8 mouse cellular contexts compared by ENCODE assay signal in the genomic region with DNA sequence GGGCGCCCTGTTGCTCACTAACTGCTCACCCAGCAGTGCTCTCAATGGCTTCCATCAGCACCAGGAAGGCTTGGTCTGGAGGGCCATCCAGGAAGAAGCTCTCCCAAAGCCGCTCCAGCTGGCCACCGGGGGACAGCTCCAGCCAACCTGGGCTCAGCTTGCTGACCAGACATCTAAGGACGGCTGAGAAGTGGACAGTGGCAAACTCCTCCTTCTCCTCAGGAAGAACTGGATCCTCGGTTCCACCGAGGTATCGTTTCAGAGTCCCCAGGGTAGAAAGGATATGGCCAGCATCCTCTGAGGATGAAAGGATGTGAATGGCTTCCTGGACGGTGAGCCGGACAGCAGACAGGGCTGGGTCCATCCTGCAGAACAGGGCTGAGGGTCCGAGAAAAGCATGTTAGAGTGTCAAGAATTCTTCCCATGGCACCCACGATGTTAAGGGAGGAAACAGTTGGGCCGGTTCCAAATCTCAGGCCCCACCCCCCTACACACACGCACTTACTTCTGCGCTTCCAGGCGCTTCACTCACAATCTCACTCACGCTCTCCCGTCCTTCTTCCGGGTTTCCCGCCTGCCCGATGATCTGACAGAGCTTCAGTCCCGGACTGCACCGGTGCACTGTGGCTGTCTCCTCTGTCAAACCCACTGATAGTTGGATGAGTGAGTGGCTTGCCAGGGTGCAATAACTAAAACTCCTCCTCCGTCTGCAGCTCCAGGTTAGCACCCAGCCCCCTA. TPM values are rescaled to one million over a fixed set of nuclear protein-coding genes. Genes with fewer than 3 reads are reported as not detected.
DNase-seq lines count a peak whose midpoint lies in the region; ATAC-seq and TF ChIP-seq lines count a peak whose summit lies in the region.

No protein-coding gene starts in this region.

- peak; percentile 61 for ATAC-seq in forebrain, embryonic 14.5 days

- no peaks in the 10 kb centered on the region for H3K27me3 ChIP-seq in forebrain, embryonic 14.5 days (replicated peaks; ENCODE audit: control insufficient read depth, insufficient read depth, low read length)
- H3K27me3 ChIP-seq in limb, embryonic 10.5 days (ENCODE audit: low read depth, poor library complexity, severe bottlenecking) = no peaks in the 10 kb centered on the region
- H3K27me3 ChIP-seq in myocyte (ENCODE audit: control insufficient read depth, insufficient read depth, insufficient read length) = peaks cover 4% of the 10 kb centered on the region

- peaks cover 6% of the 10 kb centered on the region for H3K4me1 ChIP-seq in forebrain, embryonic 14.5 days (ENCODE audit: control insufficient read depth, insufficient read depth, low read length)
- H3K4me1 ChIP-seq in limb, embryonic 10.5 days = peaks cover 16% of the 10 kb centered on the region

- no peak for TF ChIP-seq CTCF in left cerebral cortex, adult 2 months (IDR thresholded peaks at IDR 0.05)

- peaks cover 7% of the 10 kb centered on the region for H3K79me2 ChIP-seq in myocyte (ENCODE audit: control insufficient read depth, insufficient read depth)

- peak overlapping the region; percentile 57 for H3K4me3 ChIP-seq in left cerebral cortex, adult 2 months
- H3K4me3 ChIP-seq in forebrain, embryonic 14.5 days (ENCODE audit: low read depth, low read length) = peak overlapping the region; percentile 60
- peak overlapping the region; percentile 66 for H3K4me3 ChIP-seq in limb, embryonic 10.5 days
- H3K4me3 ChIP-seq in myocyte = peak overlapping the region; percentile 61

- H3K27ac ChIP-seq in left cerebral cortex, adult 2 months = peak overlapping the region; percentile 87
- H3K27ac ChIP-seq in forebrain, embryonic 14.5 days (ENCODE audit: low read depth, low read length) = peak overlapping the region; percentile 88
- peak overlapping the region; percentile 94 for H3K27ac ChIP-seq in limb, embryonic 10.5 days

- peak overlapping the region; percentile 98 for H3K4me2 ChIP-seq in forebrain, embryonic 14.5 days (ENCODE audit: low read length)
- H3K4me2 ChIP-seq in myocyte (ENCODE audit: low read depth) = peak overlapping the region; percentile 98

- 11% methylated on average over 23 of the region's 23 CpGs for WGBS in forebrain, embryonic 14.5 days
- WGBS in limb, embryonic 10.5 days = 10% methylated on average over 23 of the region's 23 CpGs

- DNase-seq in left cerebral cortex, adult 2 months (ENCODE audit: extremely low spot score in 1 of 2, low spot score in 2 of 2) = no peak
- no peak for DNase-seq in left cerebral cortex, postnatal 36 days (ENCODE audit: low spot score in 2 of 2)
- peak; percentile 35 for DNase-seq in NIH3T3 (ENCODE audit: low read depth)
- DNase-seq in forebrain, embryonic 14.5 days (ENCODE audit: low spot score) = peak; percentile 51
- DNase-seq in limb, embryonic 10.5 days (ENCODE audit: low spot score) = peak; percentile 34
- no peak for DNase-seq in left cerebral cortex, postnatal 25 days (ENCODE audit: low spot score in 2 of 2)
- no peak for DNase-seq in Muller cell, postnatal 12 days (ENCODE audit: inconsistent ontology term)

- intact Hi-C loops in left cerebral cortex, adult 2 months (cut with DNase I) = loop anchor here (5.0 kb wide), 1 partner anchor 157 kb away; a partner anchor contains a TSS
- intact Hi-C loops in left cerebral cortex, postnatal 36 days (cut with DNase I) = loop anchor here (5.0 kb wide), 1 partner anchor 157 kb away; a partner anchor contains a TSS
- intact Hi-C loops in left cerebral cortex, postnatal 25 days (cut with DNase I) = no loop called here

- peak overlapping the region; percentile 20 for H3ac ChIP-seq in myocyte (ENCODE audit: control insufficient read depth, insufficient read length)

- no peaks in the 10 kb centered on the region for H3K9me3 ChIP-seq in forebrain, embryonic 14.5 days (replicated peaks; ENCODE audit: control insufficient read depth, low read length)
- no peaks in the 10 kb centered on the region for H3K9me3 ChIP-seq in limb, embryonic 10.5 days (replicated peaks)

- no peak for TF ChIP-seq POLR2A in myocyte (IDR thresholded peaks at IDR 0.05; ENCODE audit: insufficient read length, low read depth)

- H3K9ac ChIP-seq in forebrain, embryonic 14.5 days (ENCODE audit: low read length) = peak overlapping the region; percentile 82

- peaks cover 18% of the 10 kb centered on the region for H3K36me3 ChIP-seq in forebrain, embryonic 14.5 days (ENCODE audit: control insufficient read depth, insufficient read depth, low read length)
- H3K36me3 ChIP-seq in limb, embryonic 10.5 days = peaks cover 43% of the 10 kb centered on the region
- H3K36me3 ChIP-seq in myocyte (ENCODE audit: control insufficient read depth, insufficient read depth) = no peaks in the 10 kb centered on the region

TF ChIP-seq in myocyte, 11 proteins besides CTCF, POLR2A, EP300 and RAD21:
- TF ChIP-seq MYOD1 (IDR thresholded peaks at IDR 0.05; ENCODE audit: control insufficient read depth in 1 of 3, insufficient read length in 2 of 3, low read depth in 2 of 3) (no peak), E2F4 (IDR thresholded peaks at IDR 0.05; ENCODE audit: insufficient read depth) (no peak), MYOG (IDR thresholded peaks at IDR 0.05; ENCODE audit: control insufficient read depth in 1 of 3, insufficient read depth in 1 of 3, insufficient read length in 2 of 3, low read depth in 2 of 3) (no peak), TCF12 (IDR thresholded peaks at IDR 0.05; ENCODE audit: insufficient read depth, poor library complexity, severe bottlenecking) (no peak), REST (IDR thresholded peaks at IDR 0.05; ENCODE audit: insufficient read depth, insufficient read length) (no peak), TCF3 (IDR thresholded peaks at IDR 0.05; ENCODE audit: insufficient read length, low read depth) (no peak), MAX (IDR thresholded peaks at IDR 0.05; ENCODE audit: low read depth) (no peak), SRF (IDR thresholded peaks at IDR 0.05; ENCODE audit: control insufficient read depth, insufficient read length, low read depth) (no peak), POLR2AphosphoS2 (IDR thresholded peaks at IDR 0.05; ENCODE audit: insufficient read length, low read depth) (no peak), USF1 (IDR thresholded peaks at IDR 0.05; ENCODE audit: low read depth) (no peak), CEBPB (IDR thresholded peaks at IDR 0.05; ENCODE audit: insufficient read depth, poor library complexity, severe bottlenecking) (no peak)

RNA-seq across cellular contexts. Expression of a gene that starts 0.7 kb away (rescaled TPM):
- total RNA-seq in left cerebral cortex, adult 2 months (2021) = 10 to 100 TPM; 25.8 to 30.7 TPM
- 10 to 100 TPM; 24.3 to 30.0 TPM for total RNA-seq in left cerebral cortex, postnatal 36 days (2021)
- polyA plus RNA-seq in forebrain, embryonic 14.5 days (2014; fragmentation: Nextera tagmentation; extraction: Ambion mirVana) = 27.3 and 40.0 TPM in 2 replicates
- polyA plus RNA-seq in limb, embryonic 10.5 days (2016; fragmentation: Nextera tagmentation; extraction: Ambion mirVana) = 60.6 and 60.7 TPM in 2 replicates
- polyA plus RNA-seq in myocyte (2012; fragmentation: generic; extraction: Trizol) = 14.4 TPM
- 10 to 100 TPM; 26.3 to 28.7 TPM for total RNA-seq in left cerebral cortex, postnatal 25 days (2021)

RNA-seq across cellular contexts. Expression of a gene that starts 5.5 kb away (rescaled TPM):
- under 1 TPM; 0.33 to 0.63 TPM for total RNA-seq in left cerebral cortex, adult 2 months (2021)
- total RNA-seq in left cerebral cortex, postnatal 36 days (2021) = under 1 TPM; 0.67 to 0.91 TPM
- 0.17 TPM in 1 of 2 replicates, not detected in the other for polyA plus RNA-seq in forebrain, embryonic 14.5 days (2014; fragmentation: Nextera tagmentation; extraction: Ambion mirVana)
- 0.18 and 0.23 TPM in 2 replicates for polyA plus RNA-seq in limb, embryonic 10.5 days (2016; fragmentation: Nextera tagmentation; extraction: Ambion mirVana)
- not detected for polyA plus RNA-seq in myocyte (2012; fragmentation: generic; extraction: Trizol)
- under 1 TPM; 0.46 to 0.76 TPM for total RNA-seq in left cerebral cortex, postnatal 25 days (2021)

RNA-seq across cellular contexts. Expression of a gene that starts 18.1 kb away (rescaled TPM):
- 10 to 100 TPM; 48.5 to 53.9 TPM for total RNA-seq in left cerebral cortex, adult 2 months (2021)
- total RNA-seq in left cerebral cortex, postnatal 36 days (2021) = 10 to 100 TPM; 49.9 to 55.2 TPM
- 18.9 and 25.0 TPM in 2 replicates for polyA plus RNA-seq in forebrain, embryonic 14.5 days (2014; fragmentation: Nextera tagmentation; extraction: Ambion mirVana)
- polyA plus RNA-seq in limb, embryonic 10.5 days (2016; fragmentation: Nextera tagmentation; extraction: Ambion mirVana) = 21.3 and 26.5 TPM in 2 replicates
- polyA plus RNA-seq in myocyte (2012; fragmentation: generic; extraction: Trizol) = 22.9 TPM
- 10 to 100 TPM; 51.4 to 52.3 TPM for total RNA-seq in left cerebral cortex, postnatal 25 days (2021)

RNA-seq across cellular contexts. Expression of a gene that starts 31.7 kb away (rescaled TPM):
- total RNA-seq in left cerebral cortex, adult 2 months (2021) = 10 to 100 TPM in 1 of 2 experiments, 1 to 10 TPM in 1; 9.5 to 11.1 TPM
- 10 to 100 TPM in 1 of 2 experiments, 1 to 10 TPM in 1; 9.1 to 10.3 TPM for total RNA-seq in left cerebral cortex, postnatal 36 days (2021)
- polyA plus RNA-seq in forebrain, embryonic 14.5 days (2014; fragmentation: Nextera tagmentation; extraction: Ambion mirVana) = 11.8 and 13.6 TPM in 2 replicates
- 11.3 and 15.3 TPM in 2 replicates for polyA plus RNA-seq in limb, embryonic 10.5 days (2016; fragmentation: Nextera tagmentation; extraction: Ambion mirVana)
- polyA plus RNA-seq in myocyte (2012; fragmentation: generic; extraction: Trizol) = 0.43 TPM
- total RNA-seq in left cerebral cortex, postnatal 25 days (2021) = 10 to 100 TPM; 10.5 to 11.8 TPM

RNA-seq across cellular contexts. Expression of a gene that starts 47.2 kb away (rescaled TPM):
- under 1 TPM in 1 of 2 experiments, not detected in 1; 0.14 TPM for total RNA-seq in left cerebral cortex, adult 2 months (2021)
- total RNA-seq in left cerebral cortex, postnatal 36 days (2021) = under 1 TPM in 1 of 2 experiments, not detected in 1; 0.48 TPM
- not detected in 2 replicates for polyA plus RNA-seq in forebrain, embryonic 14.5 days (2014; fragmentation: Nextera tagmentation; extraction: Ambion mirVana)
- polyA plus RNA-seq in limb, embryonic 10.5 days (2016; fragmentation: Nextera tagmentation; extraction: Ambion mirVana) = not detected in 2 replicates
- not detected for polyA plus RNA-seq in myocyte (2012; fragmentation: generic; extraction: Trizol)
- total RNA-seq in left cerebral cortex, postnatal 25 days (2021) = under 1 TPM; 0.14 TPM

Comparison
In these comparisons a context has a peak if more than half of its experiments do, and no peak if none do; other contexts are left out.
1. DNase-seq: peak in NIH3T3 (single experiment), forebrain, embryonic 14.5 days (single experiment) and limb, embryonic 10.5 days (single experiment); none in left cerebral cortex, adult 2 months (0 of 2), left cerebral cortex, postnatal 36 days (0 of 2), left cerebral cortex, postnatal 25 days (0 of 2) and Muller cell, postnatal 12 days (single experiment).
2. Peak in every context shown above with its lines, with median percentiles within 50 percentile points of each other: H3K27ac ChIP-seq and H3K4me3 ChIP-seq.